Mouse (Mus musculus): Measurements from ENCODE around the gene Nupl2. TPM values are rescaled to one million over a fixed set of nuclear protein-coding genes. Genes with fewer than 3 reads are reported as not detected.

Gene Nupl2
- total RNA-seq (2021), result 10 to 100 TPM; 10.2 to 14.9 TPM

DNA sequence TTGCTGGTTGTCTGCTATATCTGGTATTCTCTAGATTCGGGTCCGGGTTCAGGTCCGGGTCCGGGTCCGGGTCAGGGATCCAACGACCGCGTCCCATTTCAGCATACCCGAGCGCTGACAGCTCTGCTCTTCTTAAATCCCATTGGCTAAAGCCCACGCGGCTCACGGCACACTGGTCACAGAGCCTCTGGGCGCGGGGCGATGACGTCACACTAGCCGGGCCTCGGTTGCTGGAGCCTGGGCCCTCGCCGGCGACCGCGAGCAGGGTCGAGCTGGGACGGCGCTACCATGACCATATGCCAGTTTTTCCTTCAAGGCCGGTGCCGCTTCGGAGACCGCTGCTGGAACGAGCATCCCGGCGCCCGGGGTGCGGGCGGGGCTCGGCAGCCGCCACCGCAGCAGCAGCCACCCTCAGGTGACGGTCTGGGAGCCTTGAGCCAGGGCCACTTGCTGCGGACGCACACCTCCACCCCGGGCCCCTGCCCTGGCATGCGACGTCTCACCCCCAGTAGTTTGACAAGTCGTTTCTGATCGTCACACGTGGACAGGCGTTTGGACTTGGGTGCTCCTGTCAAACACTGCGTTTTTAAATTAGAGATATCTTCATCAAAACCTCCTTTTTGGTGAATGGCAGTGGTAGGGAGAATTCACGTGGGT, at the start of gene Nupl2:
Gene Nupl2 (plus strand): TSS at position 175 of the 657 bp plus-strand sequence.
- DNase-seq (ENCODE audit: low spot score in 2 of 2), result peak; percentile 94 to 95
- intact Hi-C loops (cut with DNase I), result loop anchor here (2.0 to 5.0 kb wide), 3 partner anchors 64 to 187 kb away; partner anchors contain the start of genes Kcnh2 and Klhl7

DNA sequence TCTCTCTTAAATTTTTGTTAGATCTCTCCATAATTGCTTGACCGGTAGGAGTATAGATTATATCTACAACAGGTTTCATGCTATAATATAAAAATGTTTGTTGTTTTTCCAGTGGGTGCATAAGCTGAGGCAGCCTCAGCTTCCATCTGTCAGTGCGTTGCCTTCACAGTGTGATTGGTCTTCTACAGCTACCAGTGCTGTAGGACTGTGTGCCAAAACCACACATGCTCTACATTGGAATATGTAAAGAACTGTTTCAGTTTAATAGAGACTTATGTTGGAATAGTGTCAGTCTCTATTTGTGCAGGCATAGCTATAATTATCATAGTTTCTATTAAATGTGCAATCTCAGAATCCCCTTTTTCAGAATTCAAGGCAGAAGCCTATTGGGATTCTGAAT, 42.5 kb upstream of the Nupl2 start:
- DNase-seq (ENCODE audit: low spot score in 2 of 2), result no peak
- intact Hi-C loops (cut with DNase I), result no loop called here

DNA sequence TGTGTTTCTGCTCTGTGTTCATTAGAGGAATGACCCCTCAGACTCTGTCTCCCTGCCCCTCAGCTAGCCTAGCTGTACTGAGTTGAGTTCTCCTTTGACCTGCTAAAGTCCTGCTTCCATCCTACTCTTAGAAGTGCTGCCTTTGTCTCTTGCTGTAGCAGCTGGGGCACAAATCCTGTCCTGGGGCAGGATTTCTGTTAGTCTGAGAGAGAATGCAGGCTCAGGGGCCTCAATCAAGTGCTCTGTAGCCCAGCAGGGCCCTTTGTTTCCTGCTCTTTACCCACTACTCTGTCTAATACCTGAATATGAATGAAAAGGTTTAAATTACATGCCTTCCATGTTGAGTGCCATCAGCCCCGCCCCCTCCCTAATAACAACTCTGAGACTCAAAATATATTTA, 40.6 kb upstream of the Nupl2 start:
- intact Hi-C loops (cut with DNase I), result no loop called here

DNA sequence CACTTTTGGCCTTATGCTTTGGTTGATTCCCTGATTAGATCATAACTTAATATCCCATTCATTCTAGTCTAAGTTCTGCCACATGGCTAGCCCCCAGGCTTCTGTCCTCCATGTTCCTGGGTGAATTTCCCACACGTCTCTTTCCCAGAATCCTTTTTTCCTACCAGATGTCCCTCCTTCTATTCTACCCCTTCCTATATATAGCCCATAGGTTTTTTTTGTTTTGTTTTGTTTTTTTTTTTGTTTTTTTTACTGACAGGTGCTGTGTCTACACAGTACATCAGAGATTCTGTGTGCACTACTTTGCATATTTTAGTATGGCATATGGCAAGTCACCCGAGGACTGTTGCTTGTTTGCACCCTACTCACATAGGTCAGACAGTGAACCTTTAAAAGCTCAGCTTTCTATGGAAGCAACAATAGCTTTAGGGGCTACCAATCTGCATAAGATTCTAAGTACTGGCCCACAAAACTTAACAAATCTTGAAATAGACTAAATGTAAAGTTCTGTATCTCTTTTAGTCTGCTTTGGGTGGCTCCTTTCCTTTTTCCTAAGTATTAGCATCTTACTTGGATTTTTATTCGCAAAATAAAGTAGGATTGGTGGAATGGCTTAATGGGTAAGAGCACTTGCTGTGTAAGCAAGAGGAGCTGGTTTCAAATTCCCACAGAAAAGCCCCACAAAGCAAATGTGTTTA, 40.0 kb upstream of the Nupl2 start:
- intact Hi-C loops (cut with DNase I), result no loop called here
- DNase-seq (ENCODE audit: low spot score in 2 of 2), result no peak

More for the DNA sequence above, 40.6 kb upstream of the Nupl2 start:
- no peak for DNase-seq (ENCODE audit: low spot score in 2 of 2)

DNA sequence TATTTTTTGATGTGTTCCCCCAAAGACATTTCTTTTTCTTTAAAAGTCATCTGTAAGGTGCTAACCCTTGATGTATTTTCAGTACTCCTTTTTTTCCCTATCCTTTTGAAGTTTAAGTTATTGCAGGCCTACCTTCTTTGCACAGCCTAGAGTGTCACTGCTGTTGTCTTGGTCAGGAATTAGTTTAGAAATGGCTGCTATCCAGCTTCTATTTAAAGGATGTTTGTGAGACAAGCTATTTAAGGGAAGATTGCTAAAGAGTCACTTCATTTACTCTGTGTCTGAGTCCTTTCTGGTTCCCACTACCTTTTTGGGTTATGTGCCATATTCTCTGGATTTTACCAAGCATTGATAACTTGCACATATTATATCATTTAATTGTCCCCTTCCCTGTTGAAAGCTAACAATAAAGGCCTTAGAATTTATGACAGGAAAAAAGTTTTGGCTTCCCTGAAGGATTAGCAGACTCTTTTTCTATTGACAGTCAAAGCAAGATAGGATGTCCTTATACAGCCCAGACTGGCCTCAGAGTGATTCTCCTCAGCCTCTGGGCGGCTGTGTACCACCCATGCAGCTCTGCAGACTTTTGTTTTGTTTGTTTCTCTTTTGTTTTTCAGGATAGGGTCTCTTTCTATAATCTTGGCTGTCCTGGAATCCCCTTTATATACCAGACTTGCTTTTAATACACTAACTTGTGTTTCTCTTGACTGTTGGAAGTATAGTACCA, 38.7 kb upstream of the Nupl2 start:
- intact Hi-C loops (cut with DNase I), result no loop called here

DNA sequence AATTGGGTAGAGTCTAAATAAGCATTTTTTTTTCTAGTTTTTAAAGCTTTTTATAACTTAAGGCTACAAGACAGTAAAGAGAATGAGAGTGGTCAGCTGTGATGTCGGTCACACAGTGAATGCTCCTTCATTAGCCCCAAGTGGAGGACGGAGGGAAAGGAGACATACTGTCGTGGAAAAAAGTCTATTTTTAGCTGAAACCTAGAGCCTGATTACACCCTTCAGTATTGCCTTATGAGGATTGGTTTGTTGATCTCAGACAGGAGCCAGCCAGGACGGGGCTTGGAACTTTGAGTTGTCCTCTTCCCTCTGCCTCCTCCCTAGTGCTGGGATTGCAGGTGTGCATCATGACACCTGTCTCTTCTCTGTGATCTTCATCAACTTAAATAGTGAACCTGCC, 37.8 kb upstream of the Nupl2 start:
- intact Hi-C loops (cut with DNase I), result no loop called here

More for the DNA sequence above, 38.7 kb upstream of the Nupl2 start:
- DNase-seq (ENCODE audit: low spot score in 2 of 2), result no peak

DNA sequence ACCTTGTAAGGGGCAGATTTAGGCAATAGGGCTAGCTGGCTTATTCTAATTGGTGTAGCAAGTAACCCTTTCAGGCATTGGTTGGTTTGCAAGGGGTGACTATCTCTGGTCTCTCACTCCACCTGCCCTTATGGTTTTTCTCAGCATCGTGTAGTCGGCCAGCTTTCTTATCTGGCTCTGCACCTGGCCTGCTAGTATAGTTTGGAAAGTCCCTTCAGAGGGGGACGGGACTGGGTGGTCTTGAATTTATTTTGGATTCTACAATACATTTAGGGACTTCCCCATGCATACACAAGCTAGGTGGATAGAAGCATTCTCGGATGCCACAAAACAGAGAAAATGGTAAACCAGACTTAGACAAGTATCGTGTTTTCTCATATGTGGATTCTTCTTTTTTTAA, 17.8 kb upstream of the Nupl2 start:
- DNase-seq (ENCODE audit: low spot score in 2 of 2), result no peak
- intact Hi-C loops (cut with DNase I), result no loop called here

More for the DNA sequence above, 37.8 kb upstream of the Nupl2 start:
- DNase-seq (ENCODE audit: low spot score in 2 of 2), result no peak

DNA sequence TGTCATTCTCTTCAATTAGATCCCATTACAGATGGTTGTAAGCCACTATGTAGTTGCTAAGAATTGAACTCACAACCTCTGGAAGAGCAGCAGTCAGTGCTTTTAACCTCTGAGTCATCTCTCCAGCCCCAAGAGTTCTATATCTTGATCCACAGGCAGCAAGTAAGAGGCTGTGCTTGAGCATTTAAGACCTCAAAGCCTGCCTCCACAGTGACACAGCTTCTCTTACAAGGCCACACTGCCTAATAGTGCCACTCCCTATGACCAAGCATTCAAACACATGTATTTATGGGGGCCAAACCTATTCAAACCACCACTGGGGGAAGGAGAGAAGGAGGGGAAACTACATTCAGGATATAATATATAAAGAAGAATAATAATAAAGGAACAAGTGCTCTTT, 12.6 kb upstream of the Nupl2 start:
- intact Hi-C loops (cut with DNase I), result no loop called here
- no peak for DNase-seq (ENCODE audit: low spot score in 2 of 2)

DNA sequence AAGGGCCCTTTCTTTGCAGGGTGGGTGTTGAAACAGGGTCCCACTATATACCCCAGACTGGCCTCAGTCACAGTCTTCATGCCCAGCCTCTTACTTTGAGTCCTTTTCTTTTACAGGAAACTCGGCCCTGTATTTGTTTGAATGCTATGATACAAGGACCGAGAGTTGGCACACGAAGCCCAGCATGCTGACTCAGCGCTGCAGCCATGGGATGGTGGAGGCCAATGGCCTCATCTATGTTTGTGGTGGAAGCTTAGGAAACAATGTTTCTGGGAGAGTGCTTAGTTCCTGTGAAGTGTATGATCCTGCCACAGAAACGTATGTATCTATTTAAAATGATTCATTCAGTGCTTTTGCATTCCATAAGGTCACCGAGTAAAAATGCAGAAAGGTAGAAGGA, 8.0 kb upstream of the Nupl2 start:
- DNase-seq (ENCODE audit: low spot score in 2 of 2), result no peak
- intact Hi-C loops (cut with DNase I), result no loop called here

DNA sequence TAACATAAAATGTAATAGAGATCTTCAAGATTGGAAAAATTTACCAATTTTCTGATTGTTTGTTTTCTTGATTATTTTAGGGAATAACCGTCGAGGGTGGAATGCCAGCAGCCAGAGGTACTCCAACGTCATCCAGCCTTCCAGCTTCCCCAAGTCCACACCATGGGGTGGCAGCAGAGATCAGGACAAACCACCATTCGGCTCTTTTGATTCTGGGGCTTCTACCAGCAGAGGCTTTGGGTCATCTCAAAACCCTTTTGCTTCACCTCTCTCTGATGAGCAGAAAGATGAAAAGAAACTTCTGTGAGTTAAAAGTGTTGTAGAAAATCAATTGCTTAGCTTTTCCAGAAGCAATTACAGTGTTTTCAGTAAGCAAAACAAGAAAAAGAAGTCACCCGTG, 2.5 kb downstream of the Nupl2 start:
- intact Hi-C loops (cut with DNase I), result loop anchor here (5.0 kb wide), 2 partner anchors 95 to 185 kb away; partner anchors contain the start of gene Kcnh2
- DNase-seq (ENCODE audit: low spot score in 2 of 2), result no peak

DNA sequence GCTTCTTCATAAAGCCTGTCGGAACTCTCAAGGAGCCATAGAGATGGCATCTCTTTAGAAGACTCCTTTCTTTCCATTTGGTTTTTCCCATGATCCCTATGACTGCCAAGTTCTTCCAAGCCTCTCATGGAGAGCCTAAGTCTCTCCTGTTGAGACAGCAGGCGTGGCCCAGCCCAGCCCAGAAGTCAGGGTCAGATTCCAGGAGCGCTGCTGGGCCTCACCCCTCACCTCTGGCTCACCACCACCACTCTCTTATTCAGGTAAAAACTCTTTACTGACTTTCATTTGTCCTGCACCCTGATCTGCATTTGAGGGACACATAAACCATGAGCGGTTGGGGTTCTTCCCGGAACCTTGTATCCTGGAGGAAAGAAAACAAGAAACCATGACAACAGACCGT, 5.1 kb downstream of the Nupl2 start:
- no peak for DNase-seq (ENCODE audit: low spot score in 2 of 2)
- intact Hi-C loops (cut with DNase I), result loop anchor here (5.0 kb wide), 2 partner anchors 92 to 182 kb away; partner anchors contain the start of gene Kcnh2

DNA sequence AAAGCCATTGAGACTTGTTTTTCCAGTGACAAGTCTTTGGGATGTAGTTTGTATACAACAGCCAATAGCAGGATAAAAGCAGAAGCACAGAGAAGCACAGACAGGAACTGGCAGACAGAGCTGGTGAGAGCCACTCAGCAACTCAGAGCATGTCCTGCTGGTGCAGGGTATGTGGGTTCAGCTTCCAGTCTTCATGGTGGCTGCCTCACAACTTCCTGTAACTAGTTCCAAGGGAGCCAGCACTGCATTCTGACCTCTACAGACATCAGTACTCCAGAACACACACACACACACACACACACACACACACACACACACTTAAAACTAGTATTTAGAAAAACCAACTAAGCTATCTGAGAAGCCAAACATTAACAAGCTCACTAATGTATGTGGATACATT, 7.3 kb downstream of the Nupl2 start:
- DNase-seq (ENCODE audit: low spot score in 2 of 2), result no peak

DNA sequence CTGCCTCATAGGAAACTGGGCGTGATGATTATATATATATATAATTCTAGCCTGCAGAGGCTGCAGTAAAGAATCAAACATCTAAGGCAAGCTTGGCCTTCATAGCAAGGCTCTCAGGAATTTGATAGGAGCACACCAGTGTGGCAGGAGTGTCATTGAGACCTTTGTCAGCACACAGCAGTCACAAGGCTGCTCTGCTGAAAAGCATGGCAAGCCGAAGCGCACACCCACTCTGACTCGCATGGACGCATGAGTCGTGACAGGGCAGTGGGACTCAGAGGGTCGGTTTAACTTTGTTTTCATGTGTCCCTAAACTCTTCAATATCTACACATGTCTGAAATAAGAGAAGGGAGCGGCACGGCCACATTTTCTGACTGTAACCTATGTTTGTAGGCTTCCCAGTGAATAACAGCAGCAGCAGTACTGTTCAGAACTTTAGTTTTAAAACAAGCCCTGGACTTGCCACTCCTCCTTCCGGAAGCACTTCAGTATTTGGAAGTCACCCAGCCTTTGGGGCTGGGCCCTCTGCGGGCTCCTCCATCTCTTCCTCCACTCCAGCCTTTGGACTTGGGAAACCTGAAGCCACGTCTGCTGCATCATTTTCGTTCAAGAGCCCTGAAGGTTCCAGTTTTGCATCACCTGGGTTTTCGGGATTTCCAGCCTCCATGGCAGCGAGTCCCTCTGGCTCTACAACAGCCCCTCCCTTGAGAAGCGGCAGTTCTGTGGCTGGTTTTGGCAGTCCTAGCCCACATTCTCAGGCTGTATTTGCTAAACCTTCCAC, 16.9 kb downstream of the Nupl2 start:
- DNase-seq (ENCODE audit: low spot score in 2 of 2), result no peak
- intact Hi-C loops (cut with DNase I), result no loop called here

More for the DNA sequence above, 7.3 kb downstream of the Nupl2 start:
- intact Hi-C loops (cut with DNase I), result no loop called here

DNA sequence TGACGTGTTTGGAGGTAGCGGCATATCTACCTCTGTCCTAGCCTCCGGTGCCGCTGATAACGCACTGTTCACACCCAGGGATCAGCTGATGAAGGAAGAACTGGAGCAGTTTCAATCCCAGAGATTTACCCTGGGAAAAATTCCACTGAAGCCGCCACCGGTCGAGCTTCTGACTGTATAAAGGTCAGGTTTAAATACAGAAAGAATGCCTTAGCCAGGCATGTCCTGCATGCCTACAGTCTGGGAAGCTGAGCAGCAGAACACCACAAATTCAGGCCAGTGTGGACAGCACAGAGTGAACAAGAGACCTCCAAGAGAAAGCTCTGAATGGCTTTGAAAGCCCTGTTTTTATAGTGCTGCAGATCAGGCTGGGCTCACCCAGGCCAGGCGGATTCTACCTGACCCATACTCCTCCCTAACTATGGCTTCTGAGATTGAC, 17.6 kb downstream of the Nupl2 start:
- intact Hi-C loops (cut with DNase I), result no loop called here
- no peak for DNase-seq (ENCODE audit: low spot score in 2 of 2)

DNA sequence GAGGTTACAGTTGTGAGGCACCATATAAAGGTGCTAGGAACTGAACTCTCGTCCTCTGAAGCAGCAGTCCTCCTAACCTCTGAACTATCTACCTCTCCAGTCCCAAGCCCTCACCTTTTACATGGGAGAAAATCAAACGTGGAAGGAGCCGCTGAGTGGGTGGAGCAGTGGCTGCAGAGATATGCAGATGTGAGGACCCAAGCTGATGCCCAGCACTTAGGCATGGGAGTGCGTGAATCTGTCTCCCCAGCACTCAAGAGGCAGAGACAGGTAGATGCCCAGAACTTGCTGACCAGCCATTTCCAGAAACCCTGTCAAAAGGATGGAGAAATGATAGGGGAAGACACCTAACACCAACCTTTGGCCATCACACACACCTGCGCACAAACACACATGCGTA, 18.3 kb downstream of the Nupl2 start:
- intact Hi-C loops (cut with DNase I), result no loop called here
- no peak for DNase-seq (ENCODE audit: low spot score in 2 of 2)

DNA sequence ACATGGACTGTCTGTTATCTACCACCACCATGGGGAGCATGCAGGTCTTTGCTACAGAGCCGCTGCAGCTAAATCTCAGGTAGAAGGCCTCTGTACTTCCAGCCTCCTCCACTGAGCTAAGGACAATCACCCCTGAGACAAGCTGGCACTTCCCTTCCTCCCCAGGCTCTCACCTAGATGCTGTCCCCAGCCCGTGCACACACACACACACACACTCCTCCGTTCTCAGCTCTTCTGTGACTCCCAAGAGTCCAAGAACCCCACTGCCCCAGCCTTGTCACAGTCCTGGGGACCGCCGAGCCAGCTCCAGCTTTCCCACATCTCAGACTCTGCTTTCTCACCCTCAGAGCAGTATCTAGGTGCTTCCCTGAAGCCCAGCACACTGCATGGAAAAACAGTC, 19.2 kb downstream of the Nupl2 start:
- DNase-seq (ENCODE audit: low spot score in 2 of 2), result no peak
- intact Hi-C loops (cut with DNase I), result no loop called here

DNA sequence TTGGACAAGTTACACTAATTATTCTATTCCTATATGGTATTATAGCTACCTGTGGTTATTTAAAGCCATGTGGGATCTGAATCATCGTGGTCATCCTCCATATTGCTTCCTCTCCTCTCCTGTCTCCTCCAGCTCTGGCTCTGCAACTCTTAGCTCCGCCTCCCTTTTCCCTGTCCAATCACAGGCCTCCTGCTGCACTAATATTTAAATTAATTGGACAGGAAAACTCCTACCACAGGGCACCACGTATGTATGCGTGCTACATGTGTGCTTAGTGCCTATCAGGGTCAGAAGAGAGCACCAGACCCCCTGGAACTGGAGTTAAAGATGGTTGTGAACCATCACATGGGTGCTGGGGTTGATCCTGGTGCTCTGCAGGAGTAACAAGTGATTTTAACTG, 23.7 kb downstream of the Nupl2 start:
- DNase-seq (ENCODE audit: low spot score in 2 of 2), result no peak
- intact Hi-C loops (cut with DNase I), result no loop called here

DNA sequence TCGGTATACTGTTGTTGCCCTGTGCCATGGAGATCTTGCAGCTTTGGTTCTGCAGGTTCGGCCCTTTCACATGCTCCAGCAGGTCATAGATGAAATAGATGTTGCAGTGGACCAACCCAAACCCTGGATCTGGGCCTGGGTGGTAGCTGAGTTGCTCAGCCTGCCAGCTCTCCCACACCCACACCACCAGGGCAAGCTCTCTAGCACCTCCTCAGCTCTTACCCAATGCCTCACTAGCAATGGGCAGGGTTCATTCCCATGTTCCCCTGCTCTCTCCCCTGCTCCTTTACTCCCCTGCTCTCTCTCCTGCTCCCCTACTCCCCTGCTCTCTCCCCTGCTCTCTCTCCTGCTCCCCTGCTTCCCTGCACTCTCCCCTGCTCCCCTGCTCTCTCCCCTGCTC, 27.1 kb downstream of the Nupl2 start:
- intact Hi-C loops (cut with DNase I), result no loop called here
- no peak for DNase-seq (ENCODE audit: low spot score in 2 of 2)

DNA sequence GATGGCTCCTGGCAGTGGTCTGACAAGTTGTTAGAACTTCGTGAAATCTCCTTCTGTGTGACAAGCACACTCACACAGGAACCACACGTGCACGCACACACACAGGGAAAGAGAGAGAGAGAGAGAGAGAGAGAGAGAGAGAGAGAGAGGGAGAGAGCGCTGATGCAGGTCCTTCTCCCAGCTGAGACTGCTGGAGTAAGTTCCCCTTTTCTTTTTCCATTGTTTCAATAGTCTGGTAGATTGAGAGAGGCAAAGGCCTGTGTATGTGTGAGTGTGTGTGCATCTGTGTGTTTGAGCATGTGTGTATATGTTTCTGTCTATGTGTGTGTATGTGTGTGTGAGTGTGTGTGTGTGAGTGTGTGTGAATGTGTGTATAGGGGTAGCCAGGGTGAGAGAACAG, 36.2 kb downstream of the Nupl2 start:
- intact Hi-C loops (cut with DNase I), result no loop called here
- DNase-seq (ENCODE audit: low spot score in 2 of 2), result no peak

DNA sequence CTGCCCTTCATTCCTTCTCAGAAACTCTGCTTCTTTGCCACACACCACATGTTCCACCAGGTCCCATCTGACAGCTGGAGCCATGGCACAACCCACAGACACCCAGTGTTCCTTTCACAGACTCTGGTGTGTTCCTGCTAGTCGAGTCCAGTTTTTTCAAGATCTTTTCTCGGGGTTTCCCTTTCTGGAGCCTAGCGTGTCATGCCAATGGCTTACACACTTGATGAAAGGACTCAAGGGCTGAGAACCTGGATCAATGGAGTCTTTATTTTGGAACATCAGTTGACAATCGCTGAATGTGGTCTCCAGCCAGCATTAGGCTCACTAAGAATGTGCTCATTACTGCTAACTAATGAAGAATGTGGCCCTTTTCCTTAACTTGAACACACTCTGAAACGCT, 37.7 kb downstream of the Nupl2 start:
- intact Hi-C loops (cut with DNase I), result no loop called here
- peak; percentile 9 to 10 for DNase-seq (ENCODE audit: low spot score in 2 of 2)

Data from left cerebral cortex, postnatal 36 days (tissue).